Mouse (Mus musculus): ENCODE data around the gene Muc4. TPM values are rescaled to one million over a fixed set of nuclear protein-coding genes. Genes with fewer than 3 reads are reported as not detected.

Muc4 gene
- polyA plus RNA-seq, 1 experiment, result 0.12 TPM

DNA sequence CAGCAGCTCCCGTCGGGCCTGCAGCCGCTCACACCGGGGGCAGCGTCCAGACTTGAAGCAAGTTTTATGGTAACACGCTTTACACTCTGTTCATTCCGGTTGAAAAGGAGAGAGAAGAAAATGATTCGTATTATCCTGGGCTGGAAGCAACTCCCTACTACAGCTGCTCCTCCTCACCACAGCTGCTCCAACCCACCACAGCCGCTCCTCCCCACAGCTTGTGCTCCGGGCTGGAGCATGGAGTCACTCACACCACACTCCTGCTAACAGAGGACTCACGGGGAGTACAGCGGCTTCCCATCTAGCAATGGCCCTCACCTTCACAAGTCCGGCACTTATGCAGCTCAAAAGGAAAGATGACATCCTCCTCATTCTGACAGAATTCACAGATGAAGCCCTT is 88.4 kb downstream of the Muc4 start:
- no peak overlapping the region for H3K4me3 ChIP-seq
- H3K36me3 ChIP-seq (ENCODE audit: control insufficient read depth, insufficient read depth), result no peaks in the 10 kb centered on the region
- TF ChIP-seq MYOD1 (IDR thresholded peaks at IDR 0.05; ENCODE audit: control insufficient read depth in 1 of 3, insufficient read length in 2 of 3, low read depth in 2 of 3), result peak in 2 of 3 experiments; percentile 81 to 86
- TF ChIP-seq E2F4 (IDR thresholded peaks at IDR 0.05; ENCODE audit: insufficient read depth), result no peak
- TF ChIP-seq POLR2AphosphoS2 (IDR thresholded peaks at IDR 0.05; ENCODE audit: insufficient read length, low read depth), result no peak
- no peak for TF ChIP-seq TCF12 (IDR thresholded peaks at IDR 0.05; ENCODE audit: insufficient read depth, poor library complexity, severe bottlenecking)
- peak in 2 of 3 experiments; percentile 85 to 91 for TF ChIP-seq MYOG (IDR thresholded peaks at IDR 0.05; ENCODE audit: control insufficient read depth in 1 of 3, insufficient read depth in 1 of 3, insufficient read length in 2 of 3, low read depth in 2 of 3)
- no peak for TF ChIP-seq REST (IDR thresholded peaks at IDR 0.05; ENCODE audit: insufficient read depth, insufficient read length)
- H3K79me2 ChIP-seq (ENCODE audit: control insufficient read depth, insufficient read depth), result no peaks in the 10 kb centered on the region
- no peak overlapping the region for H3K4me2 ChIP-seq (ENCODE audit: low read depth)
- H3K27me3 ChIP-seq (ENCODE audit: control insufficient read depth, insufficient read depth, insufficient read length), result no peaks in the 10 kb centered on the region
- no peak overlapping the region for H3ac ChIP-seq (ENCODE audit: control insufficient read depth, insufficient read length)

DNA sequence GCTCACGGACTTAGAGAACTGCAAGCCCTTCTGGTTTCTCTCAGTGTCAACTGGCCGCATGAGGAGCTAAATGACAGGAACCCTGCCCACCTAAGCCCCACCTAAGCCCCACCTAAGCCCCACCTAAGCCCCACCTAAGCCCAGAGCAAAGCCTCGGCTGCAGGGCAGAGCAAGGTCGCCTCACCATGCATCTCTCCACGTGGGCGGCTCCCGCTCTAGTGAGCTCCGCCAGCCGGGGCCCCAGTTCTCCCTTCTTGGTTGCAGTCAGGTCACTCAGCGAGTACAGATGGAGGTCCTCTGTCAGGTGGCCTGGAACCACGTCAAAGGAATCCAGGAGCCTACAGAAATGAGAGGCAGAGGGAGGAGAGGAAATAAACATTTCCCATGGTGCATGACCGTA is 89.7 kb downstream of the Muc4 start:
- H3K27me3 ChIP-seq (ENCODE audit: control insufficient read depth, insufficient read depth, insufficient read length), result no peaks in the 10 kb centered on the region
- no peak overlapping the region for H3K4me3 ChIP-seq
- no peak overlapping the region for H3ac ChIP-seq (ENCODE audit: control insufficient read depth, insufficient read length)
- H3K36me3 ChIP-seq (ENCODE audit: control insufficient read depth, insufficient read depth), result no peaks in the 10 kb centered on the region
- no peak overlapping the region for H3K4me2 ChIP-seq (ENCODE audit: low read depth)
- no peaks in the 10 kb centered on the region for H3K79me2 ChIP-seq (ENCODE audit: control insufficient read depth, insufficient read depth)
- TF ChIP-seq E2F4 (IDR thresholded peaks at IDR 0.05; ENCODE audit: insufficient read depth) (no peak), REST (IDR thresholded peaks at IDR 0.05; ENCODE audit: insufficient read depth, insufficient read length) (no peak), MAX (IDR thresholded peaks at IDR 0.05; ENCODE audit: low read depth) (no peak), USF1 (IDR thresholded peaks at IDR 0.05; ENCODE audit: low read depth) (no peak), TCF12 (IDR thresholded peaks at IDR 0.05; ENCODE audit: insufficient read depth, poor library complexity, severe bottlenecking) (no peak), CEBPB (IDR thresholded peaks at IDR 0.05; ENCODE audit: insufficient read depth, poor library complexity, severe bottlenecking) (no peak), MYOG (IDR thresholded peaks at IDR 0.05; ENCODE audit: control insufficient read depth in 1 of 3, insufficient read depth in 1 of 3, insufficient read length in 2 of 3, low read depth in 2 of 3) (no peak), TCF3 (IDR thresholded peaks at IDR 0.05; ENCODE audit: insufficient read length, low read depth) (no peak), POLR2A (IDR thresholded peaks at IDR 0.05; ENCODE audit: insufficient read length, low read depth) (no peak), MYOD1 (IDR thresholded peaks at IDR 0.05; ENCODE audit: control insufficient read depth in 1 of 3, insufficient read length in 2 of 3, low read depth in 2 of 3) (no peak), SRF (IDR thresholded peaks at IDR 0.05; ENCODE audit: control insufficient read depth, insufficient read length, low read depth) (no peak), POLR2AphosphoS2 (IDR thresholded peaks at IDR 0.05; ENCODE audit: insufficient read length, low read depth) (no peak)

DNA sequence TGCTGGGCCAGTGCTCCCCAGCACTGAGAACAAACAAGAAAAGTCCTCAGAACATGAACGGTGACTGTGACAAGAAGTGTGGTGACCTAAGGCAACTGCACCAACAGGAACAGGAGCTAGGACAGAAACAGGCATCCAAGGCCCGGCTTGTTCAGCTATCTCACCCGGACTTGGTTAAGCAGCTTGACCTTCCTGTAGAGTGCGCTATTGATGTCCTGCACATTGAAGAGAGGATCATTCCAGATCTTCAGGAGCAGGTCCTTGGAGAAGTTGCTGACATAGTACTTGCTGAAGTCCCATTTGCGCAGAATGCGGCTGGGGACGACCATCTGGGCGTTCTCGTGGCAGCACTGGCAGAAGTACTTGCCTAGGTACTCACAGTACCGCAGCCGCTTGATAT is 90.8 kb downstream of the Muc4 start:
- no peaks in the 10 kb centered on the region for H3K79me2 ChIP-seq (ENCODE audit: control insufficient read depth, insufficient read depth)
- no peaks in the 10 kb centered on the region for H3K27me3 ChIP-seq (ENCODE audit: control insufficient read depth, insufficient read depth, insufficient read length)
- H3K4me2 ChIP-seq (ENCODE audit: low read depth), result no peak overlapping the region
- peaks cover 7% of the 10 kb centered on the region for H3K36me3 ChIP-seq (ENCODE audit: control insufficient read depth, insufficient read depth)
- H3K4me3 ChIP-seq, result no peak overlapping the region
- H3ac ChIP-seq (ENCODE audit: control insufficient read depth, insufficient read length), result no peak overlapping the region
- no peak for TF ChIP-seq TCF3 (IDR thresholded peaks at IDR 0.05; ENCODE audit: insufficient read length, low read depth)
- TF ChIP-seq REST (IDR thresholded peaks at IDR 0.05; ENCODE audit: insufficient read depth, insufficient read length), result no peak
- TF ChIP-seq POLR2A (IDR thresholded peaks at IDR 0.05; ENCODE audit: insufficient read length, low read depth), result no peak
- TF ChIP-seq MAX (IDR thresholded peaks at IDR 0.05; ENCODE audit: low read depth), result no peak
- no peak for TF ChIP-seq USF1 (IDR thresholded peaks at IDR 0.05; ENCODE audit: low read depth)
- no peak for TF ChIP-seq CEBPB (IDR thresholded peaks at IDR 0.05; ENCODE audit: insufficient read depth, poor library complexity, severe bottlenecking)
- TF ChIP-seq SRF (IDR thresholded peaks at IDR 0.05; ENCODE audit: control insufficient read depth, insufficient read length, low read depth), result no peak
- no peak for TF ChIP-seq TCF12 (IDR thresholded peaks at IDR 0.05; ENCODE audit: insufficient read depth, poor library complexity, severe bottlenecking)
- TF ChIP-seq POLR2AphosphoS2 (IDR thresholded peaks at IDR 0.05; ENCODE audit: insufficient read length, low read depth), result no peak
- TF ChIP-seq MYOD1 (IDR thresholded peaks at IDR 0.05; ENCODE audit: control insufficient read depth in 1 of 3, insufficient read length in 2 of 3, low read depth in 2 of 3), result no peak
- TF ChIP-seq E2F4 (IDR thresholded peaks at IDR 0.05; ENCODE audit: insufficient read depth), result no peak
- TF ChIP-seq MYOG (IDR thresholded peaks at IDR 0.05; ENCODE audit: control insufficient read depth in 1 of 3, insufficient read depth in 1 of 3, insufficient read length in 2 of 3, low read depth in 2 of 3), result no peak

- Histone ChIP-seq H3K27me3 (ENCODE audit: control insufficient read depth, insufficient read depth, insufficient read length) (no peaks in the 10 kb centered on the region), H3K36me3 (ENCODE audit: control insufficient read depth, insufficient read depth) (peaks cover 7% of the 10 kb centered on the region), H3ac (ENCODE audit: control insufficient read depth, insufficient read length) (no peak overlapping the region), H3K4me3 (no peak overlapping the region), H3K79me2 (ENCODE audit: control insufficient read depth, insufficient read depth) (no peaks in the 10 kb centered on the region), H3K4me2 (ENCODE audit: low read depth) (no peak overlapping the region)
- TF ChIP-seq MYOD1 (IDR thresholded peaks at IDR 0.05; ENCODE audit: control insufficient read depth in 1 of 3, insufficient read length in 2 of 3, low read depth in 2 of 3), result no peak
- no peak for TF ChIP-seq TCF12 (IDR thresholded peaks at IDR 0.05; ENCODE audit: insufficient read depth, poor library complexity, severe bottlenecking)
- no peak for TF ChIP-seq POLR2A (IDR thresholded peaks at IDR 0.05; ENCODE audit: insufficient read length, low read depth)
- no peak for TF ChIP-seq POLR2AphosphoS2 (IDR thresholded peaks at IDR 0.05; ENCODE audit: insufficient read length, low read depth)
- TF ChIP-seq TCF3 (IDR thresholded peaks at IDR 0.05; ENCODE audit: insufficient read length, low read depth), result no peak
- no peak for TF ChIP-seq E2F4 (IDR thresholded peaks at IDR 0.05; ENCODE audit: insufficient read depth)
Observed at GRCm38 (mm10) chr16:32829104-32829503, 93.4 kb downstream of the Muc4 start.

GRCm38 (mm10) chr16:32831501-32831900 is 95.8 kb downstream of the Muc4 start:
- Histone ChIP-seq H3K79me2 (ENCODE audit: control insufficient read depth, insufficient read depth) (no peaks in the 10 kb centered on the region), H3K36me3 (ENCODE audit: control insufficient read depth, insufficient read depth) (peaks cover 19% of the 10 kb centered on the region), H3K4me3 (no peak overlapping the region), H3K4me2 (ENCODE audit: low read depth) (no peak overlapping the region), H3K27me3 (ENCODE audit: control insufficient read depth, insufficient read depth, insufficient read length) (no peaks in the 10 kb centered on the region), H3ac (ENCODE audit: control insufficient read depth, insufficient read length) (no peak overlapping the region)
- no peak for TF ChIP-seq TCF3 (IDR thresholded peaks at IDR 0.05; ENCODE audit: insufficient read length, low read depth)
- no peak for TF ChIP-seq REST (IDR thresholded peaks at IDR 0.05; ENCODE audit: insufficient read depth, insufficient read length)
- TF ChIP-seq CEBPB (IDR thresholded peaks at IDR 0.05; ENCODE audit: insufficient read depth, poor library complexity, severe bottlenecking), result no peak
- TF ChIP-seq TCF12 (IDR thresholded peaks at IDR 0.05; ENCODE audit: insufficient read depth, poor library complexity, severe bottlenecking), result no peak
- no peak for TF ChIP-seq USF1 (IDR thresholded peaks at IDR 0.05; ENCODE audit: low read depth)
- no peak for TF ChIP-seq SRF (IDR thresholded peaks at IDR 0.05; ENCODE audit: control insufficient read depth, insufficient read length, low read depth)
- TF ChIP-seq MAX (IDR thresholded peaks at IDR 0.05; ENCODE audit: low read depth), result no peak
- TF ChIP-seq POLR2AphosphoS2 (IDR thresholded peaks at IDR 0.05; ENCODE audit: insufficient read length, low read depth), result no peak
- TF ChIP-seq MYOD1 (IDR thresholded peaks at IDR 0.05; ENCODE audit: control insufficient read depth in 1 of 3, insufficient read length in 2 of 3, low read depth in 2 of 3), result no peak
- no peak for TF ChIP-seq E2F4 (IDR thresholded peaks at IDR 0.05; ENCODE audit: insufficient read depth)
- TF ChIP-seq POLR2A (IDR thresholded peaks at IDR 0.05; ENCODE audit: insufficient read length, low read depth), result no peak
- no peak for TF ChIP-seq MYOG (IDR thresholded peaks at IDR 0.05; ENCODE audit: control insufficient read depth in 1 of 3, insufficient read depth in 1 of 3, insufficient read length in 2 of 3, low read depth in 2 of 3)

Measured in myocyte (in vitro differentiated cells).